In genomic region chr3:149519575-149519929, GRCm38 (mm10) we compare ENCODE assay signal across 9 mouse cellular contexts.
DNase-seq lines count a peak whose midpoint lies in the region; ATAC-seq and TF ChIP-seq lines count a peak whose summit lies in the region.
"Had no signal": no experiment of that assay in that cellular context is flagged by ENCODE, and none has a peak within 500 bp of the region (broad histone marks: within the 10 kb centered on the region; RNA-seq: fewer than 3 reads in every experiment).

No protein-coding gene starts in this region.

- no peaks in the 10 kb centered on the region for H3K36me3 ChIP-seq in heart, embryonic 12.5 days
- H3K36me3 ChIP-seq in hindbrain, embryonic 10.5 days = no peaks in the 10 kb centered on the region
- H3K36me3 ChIP-seq in midbrain, embryonic 11.5 days (ENCODE audit: control insufficient read depth, insufficient read depth, low read length) = no peaks in the 10 kb centered on the region
- no peaks in the 10 kb centered on the region for H3K36me3 ChIP-seq in thymus, adult 2 months (ENCODE audit: control insufficient read depth, insufficient read depth, low read length)

- intact Hi-C loops in heart, postnatal 14 days (cut with DNase I) = no loop called here
- intact Hi-C loops in gastrocnemius, postnatal 36 days (cut with DNase I) = no loop called here

- 32% methylated on average over 15 of the region's 15 CpGs for WGBS in heart, embryonic 12.5 days
- WGBS in hindbrain, embryonic 10.5 days = 27% methylated on average over 15 of the region's 15 CpGs
- 18% methylated on average over 15 of the region's 15 CpGs for WGBS in midbrain, embryonic 11.5 days
- 31% methylated on average over 15 of the region's 15 CpGs for WGBS in thymus, adult 2 months

- 0 out of 2 replicates have a peak, but pooled peaks cover 6% of the 10 kb centered on the region for H3K4me1 ChIP-seq in heart, embryonic 12.5 days (replicated peaks)
- H3K4me1 ChIP-seq in brown adipose tissue, adult 24 weeks (ENCODE audit: control insufficient read depth, insufficient read depth, insufficient read length, low read length) = no peaks in the 10 kb centered on the region
- H3K4me1 ChIP-seq in hindbrain, embryonic 10.5 days (replicated peaks) = peaks cover 30% of the 10 kb centered on the region
- peaks cover 25% of the 10 kb centered on the region for H3K4me1 ChIP-seq in midbrain, embryonic 11.5 days (ENCODE audit: control insufficient read depth, insufficient read depth, low read length)
- no peaks in the 10 kb centered on the region for H3K4me1 ChIP-seq in thymus, adult 2 months (replicated peaks; ENCODE audit: control insufficient read depth, insufficient read depth, low read length)

- no peaks in the 10 kb centered on the region; the same call in 1 of the 2 replicates for H3K9me3 ChIP-seq in heart, embryonic 12.5 days (replicated peaks)
- no peaks in the 10 kb centered on the region for H3K9me3 ChIP-seq in hindbrain, embryonic 10.5 days
- no peaks in the 10 kb centered on the region for H3K9me3 ChIP-seq in midbrain, embryonic 11.5 days (ENCODE audit: control insufficient read depth, low read length)

- H3K27me3 ChIP-seq in heart, embryonic 12.5 days (replicated peaks) = peaks cover 23% of the 10 kb centered on the region
- H3K27me3 ChIP-seq in hindbrain, embryonic 10.5 days (ENCODE audit: insufficient read depth, poor library complexity, severe bottlenecking) = peaks cover 19% of the 10 kb centered on the region
- H3K27me3 ChIP-seq in midbrain, embryonic 11.5 days (ENCODE audit: control insufficient read depth, insufficient read depth, low read length) = peaks cover 14% of the 10 kb centered on the region
- H3K27me3 ChIP-seq in thymus, adult 2 months (ENCODE audit: control insufficient read depth, insufficient read depth, low read length) = peaks cover 7% of the 10 kb centered on the region; the same call in 1 of the 2 replicates

- peak overlapping the region; percentile 44 for H3K9ac ChIP-seq in heart, embryonic 12.5 days
- peak overlapping the region; percentile 43 for H3K9ac ChIP-seq in midbrain, embryonic 11.5 days (ENCODE audit: low read length)

- DNase-seq in heart, postnatal 14 days = no peak
- DNase-seq in hindbrain, embryonic 10.5 days (ENCODE audit: low spot score) = peak; percentile 25
- no peak for DNase-seq in midbrain, embryonic 11.5 days (ENCODE audit: low spot score, missing footprints)
- no peak for DNase-seq in thymus, adult 2 months
- no peak for DNase-seq in retina, embryonic 14.5 days (ENCODE audit: low spot score)
- DNase-seq in gastrocnemius, postnatal 36 days = no peak
- DNase-seq: kidney, postnatal 10 days had no signal

- no peak overlapping the region for H3K27ac ChIP-seq in heart, embryonic 12.5 days (ENCODE audit: poor library complexity, severe bottlenecking)
- no peak overlapping the region for H3K27ac ChIP-seq in brown adipose tissue, adult 24 weeks (replicated peaks; ENCODE audit: low read depth, low read length)
- peak overlapping the region; percentile 75; the same call in 1 of the 2 replicates for H3K27ac ChIP-seq in hindbrain, embryonic 10.5 days
- no peak overlapping the region for H3K27ac ChIP-seq in midbrain, embryonic 11.5 days (ENCODE audit: low read depth, low read length)
- H3K27ac ChIP-seq in thymus, adult 2 months (ENCODE audit: control insufficient read depth, insufficient read depth, low read length) = no peak overlapping the region

- TF ChIP-seq POLR2A in thymus, adult 2 months (IDR thresholded peaks at IDR 0.05; ENCODE audit: control insufficient read depth, extremely low read depth, insufficient read depth, low read length, poor library complexity) = no peak

- TF ChIP-seq CTCF in thymus, adult 2 months (IDR thresholded peaks at IDR 0.05; ENCODE audit: borderline replicate concordance, control insufficient read depth, extremely low read depth, insufficient read depth, low read length, poor library complexity) = no peak

- H3K4me3 ChIP-seq in heart, embryonic 12.5 days = peak overlapping the region; percentile 48
- H3K4me3 ChIP-seq in brown adipose tissue, adult 24 weeks (ENCODE audit: insufficient read depth, low read depth, low read length) = peak overlapping the region; percentile 26; the same call in 1 of the 2 replicates
- H3K4me3 ChIP-seq in hindbrain, embryonic 10.5 days = peak overlapping the region; percentile 52
- H3K4me3 ChIP-seq in midbrain, embryonic 11.5 days (ENCODE audit: low read depth, low read length) = peak overlapping the region; percentile 39
- no peak overlapping the region for H3K4me3 ChIP-seq in thymus, adult 2 months (ENCODE audit: control insufficient read depth, insufficient read depth, low read length)

- no peak for ATAC-seq in heart, embryonic 12.5 days (ENCODE audit: insufficient number of reproducible peaks, low FRiP score)
- ATAC-seq in midbrain, embryonic 11.5 days (ENCODE audit: low FRiP score) = peak; percentile 30

- H3K4me2 ChIP-seq in heart, embryonic 12.5 days = peak overlapping the region; percentile 78
- peak overlapping the region; percentile 72 for H3K4me2 ChIP-seq in midbrain, embryonic 11.5 days
